In the genomic region with DNA sequence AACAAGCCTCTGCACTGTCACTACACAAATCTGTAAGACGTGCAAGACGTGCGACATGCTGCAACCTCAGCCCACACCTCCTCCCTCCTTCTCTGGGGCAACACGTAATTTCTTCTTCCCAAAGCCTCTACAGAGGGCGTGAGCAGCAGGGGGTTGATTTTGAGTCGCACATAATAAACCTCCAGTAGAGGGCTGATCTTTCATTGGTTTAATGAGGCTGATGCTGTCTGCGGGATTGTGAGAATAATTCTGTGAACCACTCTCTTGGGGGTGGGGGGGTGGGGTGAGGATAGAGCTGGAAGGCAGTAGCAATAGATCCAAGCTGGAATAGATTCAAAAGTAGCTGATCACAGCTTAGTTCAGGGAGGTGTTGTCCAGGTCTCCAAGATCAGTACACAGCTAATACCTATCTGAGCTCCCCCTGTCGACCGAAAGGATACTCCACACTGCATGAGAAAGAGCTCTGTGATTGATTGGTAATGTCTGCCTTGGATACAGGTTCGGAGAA, we compare ENCODE assay signal across 9 mouse cellular contexts.
DNase-seq lines count a peak whose midpoint lies in the region; ATAC-seq and TF ChIP-seq lines count a peak whose summit lies in the region.
"Had no signal": no experiment of that assay in that cellular context is flagged by ENCODE, and none has a peak within 500 bp of the region (broad histone marks: within the 10 kb centered on the region; RNA-seq: fewer than 3 reads in every experiment).

No protein-coding gene starts in this region.

- H3K4me3 ChIP-seq in lung, postnatal 0 days (ENCODE audit: low read depth, low read length): no peak overlapping the region
- no peak overlapping the region for H3K4me3 ChIP-seq in embryonic facial prominence, embryonic 14.5 days (ENCODE audit: low read depth, low read length)
- no peak overlapping the region for H3K4me3 ChIP-seq in limb, embryonic 11.5 days (ENCODE audit: low read depth, low read length)
- no peak overlapping the region for H3K4me3 ChIP-seq in stomach, postnatal 0 days (ENCODE audit: low read depth, low read length)
- H3K4me3 ChIP-seq: erythroblast, embryonic 14.5 days; liver, embryonic 13.5 days had no signal

- ATAC-seq in lung, postnatal 0 days: peak; percentile 26; the same call in 1 of the 2 replicates
- peak; percentile 33; the same call in 1 of the 2 replicates for ATAC-seq in embryonic facial prominence, embryonic 14.5 days (ENCODE audit: low read depth)
- no peak for ATAC-seq in limb, embryonic 11.5 days (ENCODE audit: insufficient number of reproducible peaks, low FRiP score, low TSS enrichment, low read depth)
- ATAC-seq in stomach, postnatal 0 days (ENCODE audit: low FRiP score, low TSS enrichment): 0 out of 2 replicates have a peak, but pooled peaks have one; percentile 26

- no peak overlapping the region for H3K27ac ChIP-seq in lung, postnatal 0 days (ENCODE audit: low read length)
- no peak overlapping the region for H3K27ac ChIP-seq in embryonic facial prominence, embryonic 14.5 days (replicated peaks; ENCODE audit: low read depth, low read length)
- H3K27ac ChIP-seq in limb, embryonic 11.5 days (replicated peaks; ENCODE audit: low read depth, low read length): no peak overlapping the region
- H3K27ac ChIP-seq in stomach, postnatal 0 days (replicated peaks): no peak overlapping the region
- H3K27ac ChIP-seq: liver, embryonic 13.5 days had no signal

- peak; percentile 36; the same call in 1 of the 2 replicates for TF ChIP-seq CTCF in lung, postnatal 0 days (IDR thresholded peaks at IDR 0.05)
- peak; percentile 45 for TF ChIP-seq CTCF in stomach, postnatal 0 days (IDR thresholded peaks at IDR 0.05; ENCODE audit: low read depth)

- no peaks in the 10 kb centered on the region for H3K9me3 ChIP-seq in lung, postnatal 0 days (ENCODE audit: low read length)
- no peaks in the 10 kb centered on the region for H3K9me3 ChIP-seq in embryonic facial prominence, embryonic 14.5 days (ENCODE audit: control insufficient read depth, low read length)
- no peaks in the 10 kb centered on the region; the same call in 1 of the 2 replicates for H3K9me3 ChIP-seq in limb, embryonic 11.5 days (ENCODE audit: control insufficient read depth, low read length)
- H3K9me3 ChIP-seq in stomach, postnatal 0 days (ENCODE audit: control insufficient read depth, low read length): no peaks in the 10 kb centered on the region
- H3K9me3 ChIP-seq: liver, embryonic 13.5 days had no signal

- no peaks in the 10 kb centered on the region for H3K4me1 ChIP-seq in lung, postnatal 0 days (ENCODE audit: insufficient read depth, low read depth, low read length)
- 0 out of 2 replicates have a peak, but pooled peaks cover 7% of the 10 kb centered on the region for H3K4me1 ChIP-seq in embryonic facial prominence, embryonic 14.5 days (ENCODE audit: control insufficient read depth, insufficient read depth, low read length)
- peaks cover 7% of the 10 kb centered on the region for H3K4me1 ChIP-seq in limb, embryonic 11.5 days (ENCODE audit: control insufficient read depth, insufficient read depth, low read length)
- no peaks in the 10 kb centered on the region for H3K4me1 ChIP-seq in stomach, postnatal 0 days (replicated peaks; ENCODE audit: control insufficient read depth, insufficient read depth)
- H3K4me1 ChIP-seq: liver, embryonic 13.5 days had no signal

- H3K9ac ChIP-seq in lung, postnatal 0 days (replicated peaks; ENCODE audit: low read depth): no peak overlapping the region
- no peak overlapping the region for H3K9ac ChIP-seq in embryonic facial prominence, embryonic 14.5 days (ENCODE audit: low read depth, low read length)
- H3K9ac ChIP-seq in limb, embryonic 11.5 days (ENCODE audit: low read length): no peak overlapping the region
- no peak overlapping the region for H3K9ac ChIP-seq in stomach, postnatal 0 days (ENCODE audit: low read length)
- H3K9ac ChIP-seq: liver, embryonic 13.5 days had no signal

- TF ChIP-seq EP300 in lung, postnatal 0 days (IDR thresholded peaks at IDR 0.05): no peak
- no peak for TF ChIP-seq EP300 in stomach, postnatal 0 days (optimal IDR thresholded peaks at IDR 0.05)

- no peak overlapping the region for H3K4me2 ChIP-seq in lung, postnatal 0 days (replicated peaks; ENCODE audit: low read depth, low read length)
- no peak overlapping the region for H3K4me2 ChIP-seq in embryonic facial prominence, embryonic 14.5 days (ENCODE audit: low read depth, low read length)
- no peak overlapping the region for H3K4me2 ChIP-seq in limb, embryonic 11.5 days (ENCODE audit: low read depth, severe bottlenecking)
- H3K4me2 ChIP-seq in stomach, postnatal 0 days (replicated peaks; ENCODE audit: low read depth): no peak overlapping the region
- H3K4me2 ChIP-seq: liver, embryonic 13.5 days had no signal

- DNase-seq in lung, postnatal 0 days (ENCODE audit: low spot score): peak; percentile 23
- no peak for DNase-seq in lung, postnatal 25 days (ENCODE audit: low spot score)
- DNase-seq in embryonic facial prominence, embryonic 14.5 days (ENCODE audit: low spot score): peak; percentile 57
- DNase-seq in limb, embryonic 11.5 days (ENCODE audit: low spot score): peak; percentile 36
- no peak for DNase-seq in stomach, postnatal 0 days (ENCODE audit: low spot score)
- DNase-seq in cerebellum, adult 11-12 months: no peak
- no peak for DNase-seq in cerebellum, postnatal 4 days (ENCODE audit: low spot score in 2 of 2)
- DNase-seq: liver, embryonic 13.5 days had no signal

- WGBS in lung, postnatal 0 days: 30% methylated on average over 10 of the region's 10 CpGs
- WGBS in embryonic facial prominence, embryonic 14.5 days: 29% methylated on average over 10 of the region's 10 CpGs
- WGBS in limb, embryonic 11.5 days: 27% methylated on average over 10 of the region's 10 CpGs
- WGBS in stomach, postnatal 0 days: 37% methylated on average over 10 of the region's 10 CpGs

- no peaks in the 10 kb centered on the region for H3K27me3 ChIP-seq in lung, postnatal 0 days (replicated peaks; ENCODE audit: insufficient read depth, low read length)
- H3K27me3 ChIP-seq in embryonic facial prominence, embryonic 14.5 days (replicated peaks; ENCODE audit: control insufficient read depth, insufficient read depth, low read length): peaks cover 5% of the 10 kb centered on the region; the same call in 1 of the 2 replicates
- H3K27me3 ChIP-seq in limb, embryonic 11.5 days (ENCODE audit: control insufficient read depth, insufficient read depth, low read length): no peaks in the 10 kb centered on the region
- H3K27me3 ChIP-seq in stomach, postnatal 0 days (ENCODE audit: control insufficient read depth, insufficient read depth, low read length): no peaks in the 10 kb centered on the region

- no peaks in the 10 kb centered on the region for H3K36me3 ChIP-seq in lung, postnatal 0 days (ENCODE audit: insufficient read depth, low read length)
- H3K36me3 ChIP-seq in embryonic facial prominence, embryonic 14.5 days (ENCODE audit: control insufficient read depth, insufficient read depth, low read length): no peaks in the 10 kb centered on the region
- no peaks in the 10 kb centered on the region for H3K36me3 ChIP-seq in limb, embryonic 11.5 days (ENCODE audit: control insufficient read depth, insufficient read depth, low read length)
- H3K36me3 ChIP-seq in stomach, postnatal 0 days (ENCODE audit: control insufficient read depth, insufficient read depth, low read length): no peaks in the 10 kb centered on the region
- H3K36me3 ChIP-seq: liver, embryonic 13.5 days had no signal

Comparison
In these comparisons a context has a peak if more than half of its experiments do, and no peak if none do; other contexts are left out.
1. DNase-seq: peak in lung, postnatal 0 days (single experiment), embryonic facial prominence, embryonic 14.5 days (single experiment) and limb, embryonic 11.5 days (single experiment); none in lung, postnatal 25 days (single experiment), stomach, postnatal 0 days (single experiment), cerebellum, adult 11-12 months (single experiment) and cerebellum, postnatal 4 days (0 of 2).